Mouse (Mus musculus) urinary bladder, postnatal 14 days (tissue): ENCODE data around the gene Tnk1.
A peak's percentile ranks its signal among the peaks of the same experiment; 100 is the strongest.

ENCODE experiments used
- DNase-seq: peaks from one replicate; pipeline ENCODE4 v3.0.0; 2021; ENCODE audit warnings: low spot score

Gene Tnk1

DNA sequence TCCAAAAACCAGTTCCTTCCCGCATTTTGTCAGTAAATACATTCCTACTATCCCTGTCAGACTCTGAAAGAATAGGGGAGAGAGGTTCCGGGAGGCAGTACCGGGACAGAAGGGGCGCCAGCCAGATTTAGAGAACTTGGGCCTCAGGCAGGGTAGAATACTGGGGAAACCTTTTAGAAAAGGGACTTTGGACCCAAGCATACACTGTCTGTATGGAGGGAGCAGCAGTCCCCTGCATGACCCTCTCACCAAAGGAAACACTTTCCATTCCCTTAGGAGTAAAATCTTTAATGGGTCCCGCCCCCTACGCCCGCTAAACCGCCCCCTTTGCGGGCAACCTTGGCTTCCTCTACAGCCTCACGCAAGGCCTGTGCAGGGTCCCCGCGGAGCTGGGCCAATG lies 55.2 kb downstream of the Tnk1 start:
- DNase-seq: no peak

DNA sequence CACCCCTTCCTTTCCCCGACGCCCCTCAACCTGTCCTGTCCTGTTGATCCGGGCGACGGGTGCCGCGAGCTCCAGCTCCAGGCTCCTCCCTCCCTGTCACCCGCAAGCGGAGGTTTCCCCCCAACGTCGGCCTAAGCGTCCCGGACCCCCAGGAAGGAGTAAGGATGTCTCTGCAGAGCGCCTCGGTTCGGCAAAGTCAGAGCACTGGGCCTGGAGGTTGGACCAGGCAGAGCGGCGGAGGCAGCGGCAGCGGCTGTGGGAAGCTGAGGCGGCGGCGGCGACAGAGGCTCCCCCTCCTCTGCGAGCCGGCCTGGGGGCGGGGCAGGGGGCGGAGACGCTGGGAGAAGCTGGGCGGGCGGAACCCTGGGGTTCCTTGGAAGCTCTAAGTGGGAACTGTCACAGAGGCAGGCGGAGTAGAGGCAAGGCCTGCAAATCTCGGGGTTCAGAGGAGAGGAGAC lies 55.9 kb downstream of the Tnk1 start:
- peak; percentile 87 for DNase-seq

DNA sequence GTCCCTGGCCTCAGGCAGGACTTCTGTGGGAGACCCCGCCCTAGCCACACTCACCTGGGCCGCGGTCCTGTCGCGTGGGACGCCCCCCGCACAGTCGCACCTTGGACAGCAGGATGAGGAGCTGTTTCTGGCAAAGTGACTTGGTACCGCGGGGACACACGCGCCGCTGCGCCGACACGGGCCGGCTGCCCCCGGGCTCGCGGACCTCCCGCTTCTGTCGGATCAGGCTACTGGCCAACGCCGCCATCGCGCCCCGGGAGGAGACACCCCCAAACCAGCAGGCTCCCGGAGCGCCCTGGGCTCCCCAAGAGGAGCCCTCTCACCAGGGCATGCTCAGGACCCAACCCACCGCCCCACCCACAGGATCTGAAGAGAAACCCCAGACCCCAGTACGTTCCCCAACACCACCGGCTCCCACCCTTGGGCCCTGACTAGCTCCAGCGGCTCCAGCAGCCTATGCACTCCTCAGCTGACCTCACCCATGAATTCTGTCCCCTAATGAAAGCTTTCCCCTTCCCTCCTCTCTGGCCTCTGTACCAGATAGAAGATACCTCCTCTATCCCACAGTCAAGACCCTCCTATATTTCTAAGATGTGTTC lies 57.1 kb downstream of the Tnk1 start, which contains the start of gene Fgf11:
Gene Fgf11 (minus strand): TSS at position 479 of the 599 bp plus-strand sequence.
- peak; percentile 14 for DNase-seq
